Mouse (Mus musculus) adrenal gland, postnatal 25 days (tissue): Measurements from ENCODE around the gene Sapcd1. TPM values are rescaled to one million over a fixed set of nuclear protein-coding genes. Genes with fewer than 3 reads are reported as not detected.

Source experiments
- DNase-seq: peaks from one replicate; pipeline ENCODE4 v3.0.0; 2021; ENCODE audit warnings: mixed read lengths
- total RNA-seq: library from RNA; stranded (reverse); gene quantifications from 2 replicates; pipeline ENCODE4 v1.2.3, GENCODE M21; 2021

The Sapcd1 gene
- total RNA-seq, 1 experiment from 2014 or later, result 0.61 TPM

DNA sequence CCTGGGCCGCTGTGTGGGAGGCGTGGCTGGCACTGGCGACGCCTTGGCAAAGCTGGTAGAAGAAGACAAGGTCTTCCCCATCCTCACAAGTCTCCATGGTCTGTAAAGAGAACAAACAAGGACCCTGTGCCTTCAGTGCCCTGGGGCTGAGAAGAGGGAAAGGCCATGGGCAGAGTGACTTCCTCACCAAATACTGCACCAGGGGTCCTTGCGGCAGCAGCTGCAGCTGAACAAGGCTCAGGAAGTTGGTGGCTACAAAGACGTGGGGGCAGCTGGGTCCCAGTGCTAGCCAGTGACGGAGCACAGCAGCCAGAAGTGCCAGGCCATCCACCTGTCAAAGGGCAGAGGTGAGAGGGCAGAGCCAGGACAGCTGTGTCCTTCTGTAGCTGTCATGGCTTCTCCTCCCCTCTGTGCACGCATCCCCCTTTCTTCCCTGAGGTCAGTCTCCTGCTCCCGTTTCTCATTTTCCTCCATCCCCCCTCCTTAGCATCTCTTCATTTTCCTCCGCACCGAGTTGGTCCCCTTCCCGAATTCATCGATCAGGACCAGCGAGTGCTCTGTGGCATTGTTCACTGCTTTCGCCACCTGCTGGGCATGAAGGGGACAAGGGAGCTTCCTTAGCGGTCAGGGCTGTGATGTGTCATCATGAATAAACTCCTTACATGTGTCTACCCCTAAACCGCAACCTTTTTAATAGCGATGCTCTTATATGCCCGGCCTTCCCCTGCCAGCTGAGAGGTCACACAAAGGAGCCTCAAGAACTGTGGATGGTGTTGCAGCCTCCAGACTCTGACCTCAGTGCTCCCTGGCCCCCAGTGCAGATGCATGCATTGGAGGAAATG lies 2.1 kb upstream of the Sapcd1 start:
- no peak for DNase-seq

DNA sequence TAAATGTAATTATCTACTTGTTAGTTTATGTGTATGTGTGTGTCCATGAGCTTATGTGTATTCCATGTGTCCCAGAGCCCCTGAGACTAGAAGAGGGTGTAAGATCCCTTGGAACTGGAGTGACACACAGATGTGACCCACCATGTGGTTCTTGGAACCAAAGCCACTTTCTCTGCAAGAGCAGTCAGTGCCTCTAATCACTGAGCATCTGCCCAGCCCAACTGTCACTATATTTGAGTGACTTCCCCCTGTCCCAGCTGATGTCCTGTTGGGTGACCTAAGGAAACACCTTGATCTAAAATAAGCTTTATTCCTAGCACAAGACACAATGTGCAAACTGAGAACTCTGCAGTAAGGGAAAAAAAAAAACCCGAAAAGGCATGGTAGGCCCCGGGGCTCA lies 499 bp upstream of the Sapcd1 start:
- DNase-seq, result no peak

DNA sequence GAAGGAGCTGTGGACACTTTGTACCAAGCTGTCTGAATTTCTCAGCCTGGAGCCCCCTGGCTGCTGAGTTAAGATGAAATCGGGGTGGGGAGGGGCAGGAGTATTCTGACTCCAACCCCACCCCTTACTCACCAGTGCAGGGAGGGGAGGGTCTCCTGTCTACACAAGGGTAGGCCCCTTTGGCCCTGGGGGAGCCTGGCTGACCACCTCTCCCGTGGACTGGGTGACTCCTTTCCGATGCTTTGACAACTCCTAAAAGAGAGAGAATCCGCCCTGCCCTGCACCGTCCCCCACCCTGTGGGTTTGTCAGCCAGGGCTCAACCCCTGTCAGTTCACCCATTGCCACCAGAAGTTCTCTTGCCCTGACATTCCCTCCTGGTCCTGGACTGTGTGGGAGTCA lies 1.6 kb downstream of the Sapcd1 start:
- no peak for DNase-seq

DNA sequence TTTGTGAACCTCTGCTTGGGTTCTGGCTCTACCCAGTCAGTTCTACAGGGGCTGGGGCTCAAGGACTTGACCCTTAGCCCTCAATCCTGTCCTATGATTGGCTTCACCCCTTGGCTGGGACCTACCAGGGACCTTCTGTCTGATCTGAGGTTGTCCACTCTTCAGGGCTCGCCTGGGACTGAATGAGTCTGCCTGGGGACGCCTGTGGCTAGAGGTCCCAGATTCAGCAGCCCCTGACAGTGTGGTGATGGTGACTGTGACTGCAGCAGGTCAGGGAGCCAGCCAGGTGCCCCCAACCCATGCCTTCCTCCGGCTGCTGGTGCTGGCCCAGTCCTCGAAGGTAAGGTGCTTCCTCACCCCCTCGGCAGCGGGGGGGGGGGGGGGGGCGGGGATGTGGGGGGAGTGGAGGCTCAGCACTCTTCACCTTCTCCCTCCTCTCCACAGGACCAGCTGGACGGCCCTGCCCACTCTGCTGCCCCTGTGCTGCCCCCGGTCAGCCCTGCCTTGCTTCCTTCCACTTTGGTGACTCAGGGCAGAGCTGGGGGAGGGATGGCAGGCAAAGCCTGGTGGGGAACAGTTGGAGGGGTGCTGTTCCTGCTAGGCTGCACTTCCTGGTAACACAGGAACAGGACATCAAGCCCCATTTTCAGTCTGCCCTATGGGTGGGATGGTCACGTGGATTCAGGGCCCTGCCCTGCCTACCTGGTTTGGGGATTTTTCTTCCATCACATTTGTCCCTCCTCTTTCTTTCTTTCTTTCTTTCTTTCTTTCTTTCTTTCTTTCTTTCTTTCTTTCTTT lies 2.9 kb downstream of the Sapcd1 start:
- no peak for DNase-seq

DNA sequence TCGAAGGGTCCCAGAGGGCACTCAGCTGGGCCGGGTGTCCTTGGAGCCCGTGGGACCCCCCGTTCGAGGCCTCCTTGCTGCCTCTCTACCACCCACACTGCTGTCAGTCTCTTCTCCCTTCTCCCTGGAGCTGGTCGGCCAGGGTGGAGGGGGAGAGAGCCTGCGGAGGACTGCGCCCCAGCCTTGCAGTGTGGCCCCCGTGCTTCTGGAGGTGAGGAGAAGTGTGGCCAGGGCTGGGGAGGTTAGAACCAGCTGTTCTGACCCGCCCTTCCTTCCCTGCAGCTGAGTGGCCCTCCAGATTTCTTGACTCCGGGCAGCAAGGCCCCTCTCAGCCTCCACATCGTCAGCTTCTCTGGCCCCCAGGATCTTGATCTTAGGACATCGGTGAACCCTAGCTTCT lies 3.6 kb downstream of the Sapcd1 start:
- DNase-seq, result no peak

DNA sequence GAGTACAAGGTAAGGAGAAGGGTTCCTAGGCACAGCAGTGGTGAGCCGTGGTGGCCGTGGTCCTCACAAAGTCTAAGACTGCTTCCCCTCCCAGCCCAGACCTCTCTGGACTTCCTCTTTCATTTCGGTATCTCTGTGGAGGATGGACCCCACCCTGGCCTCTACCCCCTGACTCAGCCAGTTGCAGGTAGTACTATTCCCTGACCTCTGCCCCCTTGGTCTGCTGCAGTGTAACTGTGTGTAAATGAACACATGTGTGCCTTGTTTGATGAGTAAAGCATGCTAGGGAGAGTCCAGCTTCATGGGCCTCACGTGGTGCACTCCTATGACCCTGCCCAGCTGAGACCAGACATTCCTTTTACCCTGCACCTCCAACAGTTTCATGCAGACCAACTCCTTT lies 4.1 kb downstream of the Sapcd1 start:
- DNase-seq, result no peak

DNA sequence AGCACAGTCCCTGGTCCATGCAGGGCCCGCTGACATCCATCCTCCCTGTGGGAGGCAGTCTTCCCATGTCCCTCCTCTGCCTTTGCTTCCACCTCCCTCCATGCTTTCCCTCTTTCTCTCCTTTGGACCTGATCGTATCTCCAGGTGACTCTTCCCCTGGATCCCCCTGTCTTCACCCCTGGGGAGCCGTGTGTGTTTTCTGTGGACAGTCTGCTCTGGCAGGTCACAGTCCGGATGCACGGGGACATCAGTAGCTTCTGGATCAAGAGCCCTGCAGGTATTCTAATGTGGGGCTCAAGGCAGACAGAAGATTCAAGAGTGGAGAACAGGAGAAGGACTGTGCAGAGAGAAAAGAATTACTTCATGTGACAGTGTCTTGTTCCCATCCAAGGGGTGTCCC lies 4.6 kb downstream of the Sapcd1 start:
- no peak for DNase-seq

DNA sequence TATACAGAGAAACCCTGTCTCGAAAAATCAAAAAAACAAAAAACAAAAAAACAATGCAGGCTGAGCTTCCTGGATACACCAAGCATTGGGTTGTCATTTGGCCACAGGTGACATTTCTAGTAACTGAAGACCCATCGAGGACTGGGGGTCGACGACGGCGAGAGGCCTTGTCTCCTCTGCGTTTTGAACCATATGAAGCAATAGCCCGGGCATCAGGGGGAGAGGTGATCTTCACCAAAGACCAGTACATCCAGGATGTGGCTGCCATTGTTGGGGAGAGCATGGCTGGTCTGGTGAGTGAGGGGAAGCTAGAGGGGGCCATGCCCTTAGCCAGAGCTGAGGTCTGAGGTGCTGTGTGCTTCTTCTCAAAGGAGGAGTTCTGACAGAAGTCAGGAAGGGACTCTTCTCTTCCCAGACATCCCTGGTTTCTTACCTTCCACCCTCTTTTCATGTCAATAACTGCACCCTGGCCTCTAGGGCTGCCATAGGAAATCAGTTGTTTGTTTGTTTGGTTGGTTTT lies 5.2 kb downstream of the Sapcd1 start:
- DNase-seq, result no peak

DNA sequence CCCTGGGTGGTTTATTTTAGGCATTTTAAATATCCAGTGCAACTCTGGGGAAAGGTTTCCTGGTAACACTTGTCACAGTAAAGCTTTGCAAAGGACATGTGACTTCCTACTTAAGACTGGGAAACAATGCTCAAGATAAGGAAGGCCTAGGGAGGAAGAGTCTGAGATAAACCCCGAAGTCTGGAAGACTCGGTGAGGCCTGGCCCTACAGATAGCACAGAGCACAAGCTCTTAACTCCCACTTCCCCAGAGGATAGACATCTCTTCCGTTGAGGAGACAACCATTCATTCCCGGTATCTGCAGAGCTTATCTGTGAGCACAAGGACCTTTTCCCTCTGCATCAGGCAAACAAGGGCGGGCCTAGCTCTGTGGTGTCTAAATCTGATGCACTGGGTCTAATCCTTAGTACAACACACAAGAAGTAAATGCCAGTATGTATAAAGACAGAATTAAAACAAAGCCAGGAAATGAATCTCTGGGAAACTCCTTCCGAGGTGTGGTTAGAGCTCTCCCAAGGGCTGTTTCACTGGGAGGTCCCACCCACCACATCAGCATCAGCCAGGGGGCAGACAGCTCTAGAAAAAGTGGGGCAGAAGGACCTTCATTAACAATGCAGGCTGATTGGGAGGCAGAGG lies 5.9 kb downstream of the Sapcd1 start:
- DNase-seq, result no peak

DNA sequence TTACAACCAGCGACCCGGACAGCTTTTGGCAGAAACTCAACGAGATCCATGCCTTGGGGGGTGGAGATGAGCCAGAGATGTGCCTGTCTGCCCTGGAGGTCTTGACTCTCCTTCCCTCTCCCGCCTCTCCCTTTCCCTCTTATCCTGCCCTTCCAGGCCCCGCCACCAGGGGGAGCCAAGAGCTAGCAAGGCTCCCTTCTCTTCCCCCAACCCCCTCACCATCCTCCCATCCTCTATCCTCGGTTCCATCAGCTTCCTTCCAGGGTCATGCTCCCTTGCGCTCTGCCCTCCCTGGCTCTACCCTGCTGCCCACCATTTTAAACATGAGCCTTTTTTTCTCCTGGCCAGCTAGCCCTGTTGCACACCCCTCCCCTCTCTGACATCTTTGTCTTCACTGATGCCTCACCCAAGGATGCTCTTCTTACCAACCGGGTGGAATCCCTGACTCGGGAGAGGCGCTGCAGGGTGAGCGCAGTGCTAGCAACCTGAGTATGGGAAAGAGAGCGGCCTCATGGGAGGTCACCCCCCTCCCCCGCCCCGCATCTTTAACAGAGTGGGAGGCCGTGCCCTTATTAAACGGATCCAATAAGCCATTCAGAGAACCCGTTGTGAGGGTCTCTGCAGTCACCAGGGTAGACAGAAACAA lies 6.5 kb downstream of the Sapcd1 start:
- peak; percentile 92 for DNase-seq

DNA sequence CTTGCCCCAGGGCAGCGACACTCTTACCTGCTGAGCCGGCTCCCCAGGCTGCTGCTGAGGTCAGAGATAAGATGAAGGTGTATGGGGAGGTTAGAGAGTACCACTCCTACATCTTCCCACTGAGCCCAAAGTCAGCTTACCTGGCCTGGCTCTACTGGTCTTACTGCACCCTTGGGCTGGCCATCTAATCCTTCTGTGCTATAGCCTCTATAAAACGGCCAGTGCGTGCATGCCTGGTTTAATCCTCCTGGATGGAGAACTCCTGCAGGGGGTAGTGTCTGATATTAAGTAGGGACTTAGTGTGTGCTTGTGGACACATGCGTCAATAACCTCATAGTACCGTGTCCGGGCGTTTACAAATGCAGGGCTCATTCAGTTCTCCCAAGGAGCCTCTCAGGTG lies 7.3 kb downstream of the Sapcd1 start:
- no peak for DNase-seq

DNA sequence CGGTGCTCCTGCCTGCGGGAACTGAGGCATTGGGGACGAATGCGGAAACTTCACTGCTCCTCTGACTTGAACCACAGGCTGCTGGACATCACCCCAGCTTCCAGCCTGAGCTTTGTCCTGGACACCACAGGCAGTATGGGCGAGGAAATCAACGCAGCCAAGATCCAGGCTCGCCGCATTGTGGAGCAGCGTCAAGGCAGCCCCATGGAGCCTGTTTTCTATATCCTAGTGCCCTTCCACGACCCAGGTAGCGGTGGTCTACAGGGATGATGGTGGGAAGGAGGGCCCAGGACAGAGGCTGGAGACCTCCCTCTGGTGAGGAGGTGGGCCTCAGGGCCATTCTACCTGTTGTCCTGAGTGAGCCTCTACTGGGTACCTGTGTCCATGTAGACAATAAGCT lies 7.9 kb downstream of the Sapcd1 start:
- no peak for DNase-seq

DNA sequence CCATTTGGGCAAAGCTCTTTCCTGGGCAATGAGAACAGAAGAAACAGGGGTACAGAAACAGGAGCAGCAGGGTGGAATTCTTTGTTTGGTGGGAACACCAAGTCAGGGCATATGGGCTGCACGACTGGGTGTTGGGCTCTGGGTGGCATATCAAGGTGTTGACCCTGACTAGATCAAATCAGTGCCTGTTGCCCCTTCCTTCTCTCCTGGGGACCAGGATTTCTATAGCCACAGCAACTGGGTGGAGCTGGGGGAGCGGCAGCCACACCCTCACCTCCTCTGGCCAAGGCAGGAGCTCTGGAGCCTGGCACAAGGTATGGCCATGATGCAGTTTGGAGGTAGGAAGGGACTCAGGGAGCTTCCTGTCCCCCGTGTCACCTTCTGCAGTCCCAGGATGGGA lies 9.6 kb downstream of the Sapcd1 start:
- DNase-seq, result no peak

DNA sequence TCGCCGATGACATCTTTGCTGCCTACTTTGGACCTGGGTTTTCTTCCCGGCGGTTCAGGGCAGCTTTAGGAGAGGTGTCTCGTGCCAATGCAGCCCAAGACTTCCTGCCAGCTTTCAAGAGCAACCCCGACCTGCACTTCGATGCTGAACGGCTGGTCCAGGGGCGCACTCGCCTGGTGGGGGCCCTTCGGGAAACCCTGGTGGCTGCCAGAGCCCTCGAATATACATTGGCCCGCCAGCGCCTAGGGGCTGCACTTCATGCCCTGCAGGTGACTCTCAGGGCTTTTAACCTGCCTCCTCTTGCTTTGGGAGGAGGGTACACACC lies 10.1 kb downstream of the Sapcd1 start:
- DNase-seq, result no peak

DNA sequence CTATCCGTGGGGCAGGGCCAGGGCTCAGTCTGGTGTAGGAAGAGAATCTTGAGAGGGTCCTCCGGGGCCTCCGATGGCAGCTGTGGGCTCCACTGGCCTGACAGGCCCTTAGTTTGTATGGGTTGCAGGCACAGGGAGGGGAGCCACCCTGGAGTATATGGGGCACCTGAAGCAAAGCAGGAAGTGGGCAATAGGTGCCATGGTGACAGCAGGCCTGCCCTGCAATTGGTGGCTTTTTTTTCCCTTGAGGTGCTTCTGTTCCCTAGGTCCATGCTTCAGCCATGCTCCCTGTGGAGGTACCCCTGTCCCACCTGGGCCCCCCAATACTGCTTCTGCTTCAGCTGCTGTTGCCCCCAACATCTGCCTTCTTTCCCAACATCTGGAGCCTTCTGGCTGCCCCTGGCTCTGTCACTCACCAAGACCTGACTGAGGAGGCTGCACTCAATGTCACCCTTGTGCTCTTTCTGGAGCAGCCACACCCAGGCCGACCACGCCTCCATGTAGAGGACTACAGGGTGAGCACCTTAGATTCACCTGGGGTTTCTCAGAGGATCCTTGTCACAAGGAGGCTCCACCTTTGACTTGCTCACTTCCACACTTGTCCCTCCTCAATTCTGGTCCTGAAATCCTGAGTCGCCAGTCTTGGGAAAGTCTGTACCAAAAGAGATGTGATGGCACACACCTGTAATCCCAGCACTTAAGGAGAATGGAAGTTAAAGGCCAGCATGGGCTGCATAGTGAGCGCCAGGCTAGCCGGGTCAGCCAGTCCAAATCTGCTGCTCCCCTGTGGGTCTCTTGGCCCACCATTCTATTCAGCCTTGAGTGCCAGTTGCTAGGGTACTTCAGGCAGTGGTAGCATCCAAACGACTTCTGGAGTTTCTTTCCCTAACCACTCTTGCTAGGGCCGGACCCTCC lies 10.8 kb downstream of the Sapcd1 start:
- DNase-seq, result no peak

DNA sequence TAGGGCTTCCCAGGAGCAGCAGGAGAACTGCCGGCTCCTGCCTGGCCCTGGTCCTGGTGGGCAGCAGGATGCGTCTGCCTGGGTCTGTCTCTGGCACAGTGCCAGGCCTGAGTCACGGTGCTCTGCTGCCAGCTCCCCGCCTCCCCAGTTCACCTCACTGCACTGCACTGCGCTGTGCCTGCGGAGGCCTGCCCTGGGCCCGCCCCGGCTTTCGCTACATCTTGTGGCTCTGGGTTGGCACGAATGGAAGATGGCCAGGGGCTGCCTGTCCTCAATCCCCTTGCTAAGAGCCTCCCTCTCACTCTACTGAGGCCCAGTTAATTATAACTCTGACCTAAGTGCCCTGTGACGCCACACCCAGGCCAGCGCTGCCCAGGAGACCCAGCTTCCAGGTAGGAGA lies 11.4 kb downstream of the Sapcd1 start, which contains the start of gene Vwa7:
TSS of gene Vwa7 (plus strand) at position 204 of the 400 bp plus-strand sequence.
- peak; percentile 67 for DNase-seq

DNA sequence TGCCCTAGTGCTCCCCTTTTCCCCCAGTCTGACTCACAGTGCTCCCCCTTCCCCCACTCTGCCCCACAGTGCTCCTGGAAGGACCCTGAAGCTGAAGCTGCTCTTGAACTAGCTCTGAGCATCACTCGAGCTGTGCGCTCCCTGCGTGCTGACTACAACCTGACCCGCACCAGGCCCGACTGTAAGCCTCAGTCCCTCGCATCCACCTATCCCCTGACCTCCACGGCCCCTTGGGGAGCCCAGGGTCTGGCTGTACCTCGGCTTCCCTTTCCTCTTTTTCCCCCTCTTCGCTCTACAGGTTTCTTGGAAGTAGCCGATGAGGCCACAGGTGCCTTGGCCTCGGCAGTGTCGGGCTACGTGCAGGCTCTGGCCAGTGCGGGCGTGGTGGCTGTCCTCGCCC lies 12.5 kb downstream of the Sapcd1 start:
- DNase-seq, result no peak

DNA sequence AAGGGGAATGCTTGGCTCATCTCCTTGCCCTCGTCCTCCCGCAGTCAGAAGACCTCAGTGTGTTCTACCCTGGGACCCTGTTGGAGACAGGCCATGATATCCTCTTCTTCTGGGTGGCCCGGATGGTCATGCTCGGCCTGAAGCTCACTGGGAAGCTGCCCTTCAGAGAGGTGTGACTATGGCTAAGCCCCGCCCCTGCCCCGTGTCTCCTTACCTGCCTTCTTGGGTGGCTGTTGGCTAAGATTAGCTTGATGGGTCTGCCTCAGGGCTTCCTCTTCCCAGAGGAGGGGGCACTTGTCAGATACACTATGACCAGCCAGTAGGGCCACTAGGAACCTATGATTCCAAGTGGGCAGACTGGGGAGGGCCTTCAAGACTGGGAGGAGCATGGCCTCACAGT lies 14.6 kb downstream of the Sapcd1 start:
- no peak for DNase-seq

DNA sequence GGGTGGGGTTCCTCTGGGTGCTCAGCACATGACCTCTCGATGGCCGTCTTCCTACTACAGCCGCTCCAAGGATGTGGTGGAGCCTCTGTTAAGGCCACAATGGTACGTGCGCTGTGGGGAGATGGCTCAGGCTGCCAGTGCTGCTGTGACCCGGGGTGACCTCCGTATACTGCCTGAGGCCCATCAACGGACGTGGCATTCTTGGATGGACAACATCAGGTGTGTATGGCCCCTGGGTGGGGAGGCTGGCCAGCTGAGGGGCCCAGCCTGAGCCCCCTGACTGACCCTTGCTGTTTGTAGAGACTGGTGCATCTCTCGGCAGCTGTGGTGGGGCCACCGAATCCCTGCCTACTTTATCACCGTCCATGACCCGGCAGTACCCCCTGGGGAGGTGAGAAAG lies 15.4 kb downstream of the Sapcd1 start:
- DNase-seq, result no peak

DNA sequence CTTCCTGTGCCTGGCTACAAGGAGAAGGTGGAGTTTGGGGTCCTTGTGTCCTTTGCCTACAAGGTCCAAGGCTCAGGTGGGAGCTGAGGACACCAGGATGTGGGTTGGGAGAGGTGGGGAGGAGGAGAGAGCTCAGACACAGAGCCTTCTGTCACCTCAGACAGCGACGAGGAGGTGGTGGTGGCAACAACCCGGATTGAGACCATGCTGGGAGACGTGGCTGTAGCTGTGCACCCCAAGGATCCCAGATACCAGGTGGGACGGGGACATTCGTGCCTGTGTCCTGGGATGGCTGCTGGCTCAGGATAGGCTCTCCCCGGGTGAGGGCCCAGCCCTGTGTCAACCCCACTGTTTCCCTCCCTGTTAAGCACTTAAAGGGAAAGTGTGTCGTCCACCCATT lies 16.4 kb downstream of the Sapcd1 start:
- no peak for DNase-seq

DNA sequence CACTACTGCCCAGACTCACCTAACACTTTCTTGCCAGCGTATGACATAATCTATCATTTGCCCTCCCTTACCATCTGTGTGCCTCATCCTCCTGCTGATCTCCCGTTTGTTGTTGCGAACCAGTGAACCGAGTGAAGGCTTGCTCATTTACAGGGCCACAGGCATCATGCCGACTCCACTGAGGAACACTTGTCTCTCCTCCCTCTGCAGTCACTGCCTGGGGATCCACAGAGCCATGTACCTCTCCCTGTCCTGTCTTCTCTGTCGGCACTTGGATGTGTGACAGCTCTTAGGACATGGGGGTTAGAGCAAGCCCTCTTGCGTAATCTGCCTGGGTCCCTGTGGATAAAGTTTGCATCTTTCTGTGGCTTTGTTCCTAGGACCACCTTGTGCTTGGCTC lies 18.2 kb downstream of the Sapcd1 start:
- DNase-seq, result no peak
